Mouse (Mus musculus) heart, adult 8-10 months (tissue): ENCODE data around the gene Aspg. TPM values are rescaled to one million over a fixed set of nuclear protein-coding genes. Genes with fewer than 3 reads are reported as not detected.
A peak's percentile ranks its signal among the peaks of the same experiment; 100 is the strongest.

Experiments used
- DNase-seq: peaks from one replicate; pipeline ENCODE4 v3.0.0; 2022; ENCODE audit warnings: low spot score
- microRNA-seq: library from miRNA; unstranded; fragments of <30 nt; microRNA quantifications from one replicate; pipeline ENCODE4 v1.2.0, GENCODE M21; 2022
- total RNA-seq, 4 experiments: library from RNA; stranded (reverse); gene quantifications; 2 replicates each; pipeline ENCODE4 v1.2.4; 2022

The Aspg gene
- total RNA-seq, 4 experiments from 2014 or later: 0.44 to 0.62 TPM; not detected in 2

DNA sequence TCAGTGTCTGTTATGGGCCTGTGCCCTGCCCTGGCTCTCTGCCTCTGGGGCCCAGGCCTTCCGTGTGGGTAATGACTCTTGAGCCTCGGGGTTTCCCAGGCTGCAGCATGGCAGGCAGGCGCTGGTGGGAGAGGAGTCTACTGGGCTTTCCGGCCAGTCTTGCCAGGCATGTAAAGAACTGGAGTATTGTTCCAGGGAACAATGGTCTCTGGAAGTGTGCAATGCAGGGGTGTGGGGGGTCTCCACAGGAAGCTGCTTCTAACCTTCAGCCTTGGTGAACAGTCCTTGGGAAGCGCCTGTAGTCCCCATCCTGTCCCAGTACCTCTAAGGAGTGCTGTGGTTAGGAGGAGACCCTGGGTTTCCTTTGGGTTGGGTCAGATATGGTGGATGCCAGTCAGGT lies 40.9 kb downstream of the Aspg start:
- DNase-seq: no peak

DNA sequence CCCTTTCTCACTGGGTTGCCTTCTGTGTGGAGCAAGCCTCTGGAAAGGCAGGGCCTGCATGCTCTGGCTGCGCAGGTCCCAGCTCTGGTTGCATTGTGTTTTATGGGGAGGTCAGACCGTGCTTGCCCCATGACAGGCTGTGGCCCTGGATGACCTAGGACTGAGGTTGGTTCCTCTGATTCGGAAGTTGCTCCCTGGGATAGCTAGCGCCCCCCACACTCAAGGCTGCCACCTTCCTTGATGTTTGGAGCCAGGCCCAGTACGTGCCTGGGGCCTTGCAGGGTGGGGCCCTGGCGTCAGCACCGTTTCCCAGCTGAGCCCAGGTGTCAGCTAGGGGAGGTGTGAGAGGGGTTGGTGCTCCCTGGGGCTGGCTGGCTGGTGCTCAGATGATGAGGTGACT lies 43.5 kb downstream of the Aspg start:
- DNase-seq: no peak

DNA sequence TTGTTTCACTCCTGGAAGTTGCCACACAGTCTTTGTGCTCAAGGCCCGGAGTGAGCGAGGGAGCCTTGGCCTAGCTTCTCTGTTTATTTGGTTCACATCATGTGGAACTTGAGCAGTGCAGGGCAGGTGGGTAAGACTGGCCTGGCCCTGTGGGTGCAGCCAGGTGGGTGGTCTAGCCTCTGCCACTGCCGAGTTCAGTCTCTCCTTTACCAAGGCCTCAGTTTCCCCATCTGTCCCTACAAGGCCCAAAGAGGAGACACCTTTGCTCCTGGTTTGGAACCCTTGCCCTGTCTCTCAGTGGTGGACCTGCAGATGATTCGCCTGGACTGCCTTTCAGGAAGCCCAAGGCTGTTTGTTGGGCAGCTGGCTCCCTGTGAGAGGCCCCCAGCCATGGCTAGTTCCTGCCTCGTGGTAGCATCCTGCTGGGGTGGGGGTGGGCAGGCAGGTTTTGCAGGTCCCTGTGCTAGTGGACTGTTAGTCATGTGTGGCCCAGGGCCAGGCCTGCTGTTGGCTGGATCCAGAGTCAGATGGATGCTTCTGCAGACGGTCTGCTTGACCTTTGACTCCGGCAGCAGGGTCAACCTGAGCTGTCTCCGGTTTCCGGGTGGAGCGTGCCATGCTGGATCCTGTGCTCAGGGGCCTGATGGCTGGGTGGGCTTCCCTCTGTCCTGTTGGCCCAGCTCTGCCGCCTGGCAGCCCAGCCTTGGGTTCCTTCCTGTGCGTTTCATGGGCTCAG lies 44.9 kb downstream of the Aspg start:
- DNase-seq: no peak

DNA sequence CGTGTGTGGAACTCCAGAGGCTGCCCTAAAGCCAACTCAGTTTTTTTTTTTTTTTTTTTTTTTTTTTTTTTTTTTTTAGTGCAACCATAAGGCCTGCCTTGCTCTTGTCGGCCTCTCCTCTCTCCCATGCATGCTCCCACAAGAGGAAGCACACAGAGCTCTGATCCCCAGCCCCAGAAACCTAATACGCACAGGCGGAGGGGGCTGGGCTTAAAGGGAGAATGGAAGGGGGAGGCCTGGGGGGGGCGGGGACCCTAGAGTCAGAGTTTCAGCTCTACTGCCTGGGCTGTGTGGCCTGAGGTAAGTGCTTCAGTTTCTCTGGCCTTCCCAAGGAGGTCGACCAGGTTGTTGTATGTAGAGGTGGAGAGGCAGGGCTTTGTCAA lies 45.5 kb downstream of the Aspg start:
- DNase-seq: no peak

DNA sequence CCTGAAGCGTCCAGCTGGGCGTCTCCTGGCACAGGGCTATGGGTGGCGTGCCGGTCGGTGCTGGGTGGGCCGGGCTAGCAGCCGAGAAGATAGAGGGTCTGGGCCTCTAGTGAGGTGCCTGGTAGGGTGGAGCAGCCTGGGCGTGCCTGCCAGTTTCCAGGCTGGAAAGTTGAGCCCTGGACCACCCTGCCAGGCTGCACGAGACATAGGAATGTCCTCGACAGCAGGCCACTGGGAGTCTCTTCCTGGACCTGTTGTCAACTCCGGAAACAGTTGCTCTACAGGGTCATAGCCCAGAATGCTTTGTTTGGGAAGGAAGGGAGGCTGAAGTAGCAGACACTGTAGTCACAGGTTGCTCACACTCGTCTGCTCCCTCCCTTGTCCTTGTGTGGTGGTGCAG lies 47.1 kb downstream of the Aspg start:
- DNase-seq: no peak

DNA sequence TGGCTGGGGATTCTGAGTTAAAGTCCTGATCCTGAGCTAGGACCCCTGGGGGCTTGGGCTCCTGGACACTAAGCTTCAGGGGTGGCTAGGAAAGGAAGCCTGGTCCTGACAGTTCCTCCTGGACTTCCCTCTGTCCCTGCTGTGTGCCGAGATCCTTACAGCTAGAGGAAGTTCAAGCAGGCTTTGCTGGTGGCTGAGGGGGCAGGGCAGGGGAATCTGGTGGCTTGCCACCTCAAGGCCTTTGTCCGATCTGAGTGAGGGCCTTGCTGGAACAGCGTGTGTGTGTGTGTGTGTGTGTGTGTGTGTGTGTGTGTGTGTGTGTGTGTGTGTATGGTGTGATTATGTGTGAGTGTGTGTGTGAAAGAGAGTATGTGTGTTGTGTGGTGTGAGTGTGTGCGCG lies 48.0 kb downstream of the Aspg start:
- DNase-seq: no peak

DNA sequence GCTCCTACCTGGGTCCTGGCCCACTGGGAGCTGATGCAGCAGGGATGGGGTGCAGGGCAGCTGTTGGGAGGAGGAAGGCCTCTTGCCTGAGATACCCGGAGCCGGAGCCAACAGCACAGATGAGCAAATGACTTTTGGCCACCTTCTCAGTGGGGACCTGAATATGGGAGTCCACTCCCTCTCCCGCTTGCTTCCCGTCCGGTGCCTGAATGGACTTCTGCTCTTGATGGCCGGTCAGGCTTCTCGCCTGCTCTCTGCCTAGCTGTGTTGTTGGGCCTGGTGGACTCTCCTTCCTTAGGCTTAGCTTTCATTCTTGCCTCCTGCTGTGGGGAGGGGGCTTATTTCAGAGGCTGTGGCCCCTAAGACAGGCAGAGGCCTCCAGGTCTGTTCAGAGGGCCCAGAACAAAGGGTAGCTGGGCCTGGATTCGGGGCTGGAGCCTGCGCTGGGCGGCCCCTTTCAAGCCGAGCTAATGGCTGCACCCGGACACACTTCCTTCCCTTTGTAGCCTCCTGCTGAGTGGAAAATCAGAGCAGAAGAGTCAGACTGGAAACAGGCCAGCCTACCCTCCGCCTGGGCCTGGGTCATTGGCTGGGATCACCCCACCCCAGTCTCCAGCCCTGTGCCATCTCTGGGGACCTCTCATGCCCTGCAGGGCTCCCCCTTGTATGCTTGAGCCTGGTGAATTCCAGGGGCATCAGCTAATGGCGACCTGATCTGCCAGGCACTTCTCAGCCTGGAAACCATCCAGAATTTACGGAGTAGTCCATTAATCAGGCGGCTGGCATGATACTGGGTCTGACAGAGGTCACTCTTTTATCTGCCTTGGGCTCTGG lies 49.0 kb downstream of the Aspg start:
- peak; percentile 67 for DNase-seq

DNA sequence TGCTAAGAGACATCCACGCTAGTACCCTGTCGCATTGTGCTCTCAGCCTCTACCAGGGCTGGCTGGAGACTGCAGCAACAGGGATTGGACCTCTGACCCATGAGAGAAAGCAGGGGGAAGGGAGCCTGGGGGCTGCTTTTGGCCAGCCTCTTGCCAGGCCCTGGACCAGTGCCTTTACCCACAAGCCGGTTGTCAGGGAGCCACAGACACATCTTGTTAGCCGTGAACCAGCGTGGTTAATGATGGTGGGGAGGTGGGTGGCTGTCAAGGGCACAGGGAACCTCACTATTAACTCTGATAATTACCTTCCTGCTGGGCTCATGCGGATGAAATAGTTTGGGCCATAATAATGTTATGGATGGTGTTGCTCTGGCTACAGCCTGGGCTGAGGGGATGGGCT lies 50.3 kb downstream of the Aspg start:
- no peak for DNase-seq

DNA sequence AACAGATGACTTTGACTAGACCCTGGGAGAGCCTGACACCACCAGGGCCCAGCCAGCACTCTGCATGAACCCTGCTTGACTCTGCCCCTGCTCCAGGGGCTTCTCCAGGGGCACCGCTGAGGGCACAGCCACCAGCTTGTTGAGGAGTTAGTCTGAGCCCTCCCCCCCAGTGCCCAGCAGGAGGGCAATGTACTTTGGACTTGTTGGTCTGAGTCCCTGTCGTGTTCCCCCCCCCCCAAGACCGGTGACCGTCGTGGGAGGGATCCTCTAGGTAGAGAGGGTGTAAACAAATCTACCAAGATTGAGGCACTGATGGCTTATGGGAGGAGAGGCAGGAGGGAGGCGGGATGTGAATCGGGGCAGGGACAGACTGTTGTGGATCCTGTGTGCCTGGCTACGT lies 51.8 kb downstream of the Aspg start:
- no peak for DNase-seq

DNA sequence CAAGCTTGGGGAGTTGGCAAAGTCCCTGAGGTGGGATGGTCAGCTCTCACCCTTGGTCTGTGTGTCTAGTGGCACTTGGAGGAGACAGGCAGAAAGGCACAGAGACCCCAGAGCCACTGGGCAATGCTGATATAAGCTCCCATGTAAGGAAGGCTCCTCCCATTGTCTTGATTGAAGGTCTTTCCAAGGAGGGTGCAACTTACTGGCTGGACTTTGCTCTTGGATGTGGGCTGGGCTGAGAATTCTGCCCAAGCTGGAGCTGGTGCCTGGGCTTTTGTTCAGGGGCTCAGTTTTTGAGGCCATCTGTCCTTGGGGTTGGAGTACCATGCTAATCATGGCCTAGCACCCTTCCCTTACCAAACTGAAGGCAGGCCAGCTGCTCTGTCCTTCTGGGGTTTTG lies 52.3 kb downstream of the Aspg start:
- no peak for DNase-seq

DNA sequence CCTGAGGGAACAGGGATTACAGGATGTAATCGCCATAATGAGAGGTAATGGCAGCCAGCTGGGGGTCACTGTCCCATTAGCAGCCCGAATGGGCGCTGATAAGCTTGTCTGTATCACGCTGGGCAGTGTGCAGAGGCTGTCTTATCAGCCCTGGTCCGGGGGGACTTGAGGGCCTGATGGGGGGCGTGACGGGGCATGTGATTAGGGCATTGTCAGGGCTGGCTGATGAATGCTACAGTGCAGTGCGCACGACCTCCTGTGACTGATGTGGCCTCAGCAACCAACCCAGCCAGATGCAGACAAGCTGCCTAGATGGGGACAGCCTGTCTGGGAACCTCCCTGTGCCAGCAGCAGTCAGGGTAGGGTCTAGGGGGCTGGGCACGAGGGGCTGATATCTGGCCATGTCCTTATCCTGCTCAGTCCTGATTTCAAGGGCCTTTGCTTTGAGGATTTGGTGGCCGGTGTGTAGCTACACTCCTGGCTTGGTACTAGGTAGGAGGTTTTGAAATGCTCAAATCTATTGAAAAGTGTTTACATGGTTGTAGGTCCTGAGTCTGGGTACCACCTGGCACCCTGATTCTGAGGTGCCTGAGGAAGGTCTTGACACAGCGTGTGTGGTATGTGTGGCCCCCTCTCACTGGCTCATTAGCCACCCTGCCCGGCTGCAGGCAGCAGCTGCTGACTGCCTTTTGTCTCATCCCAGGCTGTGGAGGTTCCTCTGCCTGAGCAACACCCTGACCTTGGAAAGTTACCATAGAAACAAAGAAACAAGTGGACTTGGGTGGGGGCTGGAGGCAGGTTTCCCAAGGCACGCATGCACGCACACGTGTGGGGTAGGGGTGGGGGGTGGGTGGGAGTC lies 57.7 kb downstream of the Aspg start:
- no peak for DNase-seq

DNA sequence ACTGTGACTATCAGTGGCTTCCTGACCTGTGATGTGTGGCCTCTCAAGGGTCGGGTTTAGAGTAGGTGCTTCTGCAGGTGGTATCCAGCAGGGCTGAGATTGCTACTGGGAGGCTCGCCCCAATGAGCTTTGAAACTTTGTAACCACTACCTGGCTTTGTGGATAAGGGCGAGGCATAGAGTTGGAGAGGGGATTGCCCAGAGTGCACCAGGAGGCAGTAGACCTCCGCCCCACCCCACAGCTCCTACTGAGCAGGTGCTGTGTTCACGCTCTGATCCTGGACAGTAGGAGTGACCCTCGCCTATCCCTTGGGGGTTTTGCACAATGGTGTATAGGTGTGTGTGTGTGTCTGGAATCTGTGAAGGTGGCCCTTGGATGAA lies 58.4 kb downstream of the Aspg start:
- DNase-seq: no peak

DNA sequence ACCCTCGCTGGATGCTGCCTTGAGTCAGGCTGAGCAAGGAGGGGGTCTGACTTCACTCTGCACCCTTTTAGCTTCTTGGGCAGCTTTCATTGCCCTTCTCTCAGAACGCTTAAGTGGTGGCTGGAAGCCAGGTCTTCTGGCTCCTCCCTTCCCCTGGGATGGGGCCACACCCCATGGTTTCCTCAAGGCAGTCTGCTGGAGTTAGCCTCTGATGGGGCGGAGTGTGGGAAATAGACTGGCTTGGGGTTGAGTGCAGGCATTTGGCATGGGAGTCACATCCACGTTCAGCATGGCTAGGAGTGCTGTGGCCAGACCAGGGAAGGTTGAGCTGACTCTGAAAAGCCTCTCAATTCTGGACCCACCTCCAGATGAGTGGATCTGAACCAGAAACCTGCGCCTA lies 62.8 kb downstream of the Aspg start:
- peak; percentile 77 for DNase-seq

DNA sequence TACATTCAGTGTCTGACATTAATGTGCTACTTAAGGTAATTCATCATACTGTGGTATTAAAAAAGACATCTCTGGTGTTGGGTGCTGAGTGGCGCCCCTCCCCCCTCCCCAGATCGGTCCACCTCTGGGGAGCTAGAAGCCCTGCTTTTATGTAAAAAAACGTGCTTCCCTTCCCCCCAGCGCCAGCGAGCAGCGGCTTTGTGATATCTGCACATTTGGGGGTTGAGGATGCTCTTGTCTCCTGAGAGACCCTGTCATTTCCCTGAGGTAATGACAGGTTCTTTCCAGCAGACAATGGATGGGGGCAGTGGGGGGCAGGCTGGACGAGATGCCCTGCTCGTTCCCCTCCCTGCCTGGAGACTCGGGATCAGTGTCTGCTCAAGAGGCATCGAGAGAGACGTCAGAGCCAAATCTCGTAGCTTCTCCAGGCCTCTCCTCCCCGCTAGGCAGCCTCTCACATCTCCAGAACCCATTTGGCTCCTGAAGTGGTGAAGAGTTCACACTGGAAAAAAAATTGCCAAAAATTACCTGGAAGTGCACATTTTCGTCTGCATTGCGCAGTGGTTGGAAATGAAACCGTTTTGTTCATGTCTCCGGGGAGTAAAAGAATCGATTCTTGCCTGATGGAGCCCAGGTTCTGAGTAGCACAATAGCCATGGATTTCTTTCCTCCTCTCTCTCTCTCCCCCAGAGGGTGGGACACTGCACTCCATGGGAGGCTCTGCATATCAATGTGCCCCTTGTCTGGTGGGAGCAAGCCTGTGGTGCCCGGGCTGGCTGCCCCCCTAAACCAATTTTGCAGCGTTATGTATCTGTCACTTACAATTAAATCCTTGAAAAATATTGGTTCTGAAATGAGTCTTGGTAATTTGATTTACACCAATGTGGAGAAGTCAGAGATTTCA lies 64.4 kb downstream of the Aspg start:
- DNase-seq: no peak

DNA sequence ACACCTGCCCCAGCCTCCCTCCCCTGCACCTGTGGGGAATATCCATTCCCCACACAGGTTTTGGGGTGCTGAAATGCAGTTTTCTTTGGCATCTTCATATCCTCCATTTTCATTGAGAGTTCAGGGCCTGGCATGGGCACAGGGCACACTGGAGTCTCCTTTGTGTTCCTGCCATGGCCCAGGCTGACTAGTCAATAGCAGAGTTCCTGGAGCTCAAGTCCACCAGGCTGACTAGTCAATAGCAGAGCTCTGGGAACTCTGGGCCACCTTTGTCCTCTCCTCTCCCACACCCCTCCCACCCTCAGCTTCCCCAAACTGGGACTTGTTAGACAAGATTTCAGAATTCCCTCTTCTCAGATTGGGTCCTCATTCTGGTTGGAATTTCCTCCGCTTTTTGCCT lies 65.2 kb downstream of the Aspg start:
- DNase-seq: no peak

DNA sequence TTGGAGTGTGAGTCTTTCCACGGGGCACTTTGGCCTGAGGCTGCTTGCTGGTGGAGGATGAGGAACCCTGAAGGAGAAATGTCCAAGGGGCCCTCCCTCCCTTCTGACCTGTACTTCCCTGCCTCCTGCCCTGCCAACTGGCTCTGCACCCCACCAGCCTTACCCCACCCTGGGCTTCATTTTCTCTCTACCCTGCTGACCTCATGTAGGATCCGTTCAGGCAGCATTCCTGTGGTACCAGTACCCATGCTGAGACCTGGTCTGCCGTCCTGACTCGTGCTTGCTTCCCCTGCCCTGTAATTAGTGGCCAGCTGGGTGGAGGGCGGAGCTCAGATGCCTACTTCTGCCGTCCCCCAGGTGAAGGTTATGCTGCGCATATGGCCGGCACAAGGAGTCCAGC lies 65.7 kb downstream of the Aspg start:
- no peak for DNase-seq

Small RNA genes lying within 50 kb of the gene (microRNA-seq; reads per million reads assigned to microRNA genes)
- gene Mir203 (219 reads per million, percentile 68 among the genes with 10 or more reads in this experiment), gene Mir3073a (not detected), gene Mir3073b (not detected)

Other genes starting within 250 kb of the Aspg start
- gene Ppp1r13b, start 198.6 kb upstream of the Aspg start, total RNA-seq: 10 to 100 TPM; 16.7 to 20.8 (median 18.6) TPM
- gene Atp5mpl, start 139.7 kb upstream of the Aspg start, total RNA-seq: 1,000 to 10,000 TPM; 1,302 to 1,352 (median 1,330) TPM
- gene Tdrd9, start 135.1 kb upstream of the Aspg start, total RNA-seq: under 1 TPM; 0.05 to 0.50 (median 0.29) TPM
- under 1 TPM; 0.29 to 0.41 (median 0.33) TPM for gene Rd3l, start 125.4 kb upstream of the Aspg start, total RNA-seq
- 10 to 100 TPM in 3 of 4 experiments, 1 to 10 TPM in 1; 9.2 to 13.4 (median 12.3) TPM for gene Kif26a, start 39.5 kb downstream of the Aspg start, total RNA-seq